Mouse (Mus musculus) liver, embryonic 13.5 days (tissue): ENCODE measurements at regions not wholly inside any gene's neighbourhood (a gene's known extent, or its start where the extent isn't known, plus 50 kb on each side); places are given as distances from the start of the nearest gene placed in this dataset.

Experiments
- ATAC-seq: fragments of 200-750 bp; cut with Nextera tagmentation; 2 replicates; pipeline ENCODE4 v1.8.0; 2017; ENCODE audit warnings: low read depth, mild to moderate bottlenecking, moderate number of reproducible peaks, moderate library complexity
- DNase-seq: peaks from one replicate; pipeline ENCODE4 v3.0.0; 2022
- H3K27ac ChIP-seq: fragments of 300-500 bp; sonication (generic); 2 replicates; pipeline ENCODE4 v1.5.1; 2015; ENCODE audit warnings: moderate library complexity, mild to moderate bottlenecking, inconsistent platforms
- H3K27me3 ChIP-seq: fragments of 300-500 bp; sonication (generic); 2 replicates; pipeline ENCODE4 v1.6.1; 2015; ENCODE audit warnings: mild to moderate bottlenecking, inconsistent platforms
- H3K36me3 ChIP-seq: fragments of 300-500 bp; sonication (generic); 2 replicates; pipeline ENCODE4 v1.6.1; 2015; ENCODE audit warnings: mild to moderate bottlenecking, inconsistent platforms
- H3K4me1 ChIP-seq: fragments of 300-500 bp; sonication (generic); replicated peaks from 2 replicates; pipeline ENCODE4 v1.6.1; 2015; ENCODE audit warnings: inconsistent platforms
- H3K4me2 ChIP-seq: fragments of 300-500 bp; sonication (generic); 2 replicates; pipeline ENCODE4 v1.6.1; 2015; ENCODE audit warnings: inconsistent platforms, mild to moderate bottlenecking, moderate library complexity
- H3K4me3 ChIP-seq: fragments of 300-500 bp; sonication (generic); replicated peaks from 2 replicates; pipeline ENCODE4 v1.5.1; 2015; ENCODE audit warnings: mild to moderate bottlenecking, inconsistent platforms
- H3K9ac ChIP-seq: fragments of 300-500 bp; sonication (generic); 2 replicates; pipeline ENCODE4 v1.6.1; 2015; ENCODE audit warnings: mild to moderate bottlenecking, inconsistent platforms
- H3K9me3 ChIP-seq: fragments of 300-500 bp; sonication (generic); replicated peaks from 2 replicates; pipeline ENCODE4 v1.6.1; 2016; ENCODE audit warnings: inconsistent platforms
- WGBS: fragments of 180-500 bp; shearing (Covaris S2); methylation state at CpG from one replicate; pipeline ENCODE4 v1.1.7; 2015; ENCODE audit not compliant: insufficient replicate concordance; 5-methylcytosine and 5-hydroxymethylcytosine counted together

DNA sequence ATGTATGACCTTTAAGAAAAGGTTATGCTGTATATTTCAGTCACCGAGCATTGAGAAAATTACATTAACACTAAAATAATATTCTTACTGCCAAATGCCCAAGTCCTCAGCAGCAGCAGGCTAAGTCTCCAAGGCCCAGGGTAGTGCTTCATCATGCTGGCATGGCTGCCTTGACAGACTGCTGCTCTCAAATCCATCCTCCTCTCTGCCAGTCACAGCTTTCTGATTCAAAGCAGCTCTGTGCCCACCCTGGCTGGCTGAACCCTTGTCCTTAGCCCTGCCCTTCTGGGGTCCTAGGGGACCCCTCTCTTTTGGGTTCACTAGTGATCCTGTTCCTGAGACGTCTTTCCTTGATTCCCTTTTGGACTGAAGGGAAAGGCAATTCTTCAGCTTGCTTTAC, 251.0 kb downstream of the Gm10295 start:
- Histone ChIP-seq H3K4me2 (no peak overlapping the region), H3K4me1 (no peaks in the 10 kb centered on the region), H3K9me3 (no peaks in the 10 kb centered on the region), H3K27me3 (no peaks in the 10 kb centered on the region), H3K4me3 (no peak overlapping the region), H3K36me3 (no peaks in the 10 kb centered on the region), H3K27ac (no peak overlapping the region), H3K9ac (no peak overlapping the region)
- 69% methylated on average over 2 of the region's 2 CpGs for WGBS
- no peak for DNase-seq
- no peak for ATAC-seq

- ATAC-seq (no peak), DNase-seq (no peak)
- WGBS, result 57% methylated on average over 4 of the region's 4 CpGs
- no peaks in the 10 kb centered on the region for H3K27me3 ChIP-seq
- H3K27ac ChIP-seq, result no peak overlapping the region
- no peak overlapping the region for H3K4me3 ChIP-seq
- no peaks in the 10 kb centered on the region for H3K36me3 ChIP-seq
- H3K9ac ChIP-seq, result no peak overlapping the region
- no peaks in the 10 kb centered on the region for H3K9me3 ChIP-seq
- H3K4me1 ChIP-seq, result peaks cover 19% of the 10 kb centered on the region
- H3K4me2 ChIP-seq, result no peak overlapping the region
These were observed 253.0 kb downstream of the Gm10295 start for GRCm38 (mm10) chr7:71098276-71098675.

GRCm38 (mm10) chr7:71093301-71093939, 257.9 kb downstream of the Gm10295 start:
- peak overlapping the region; percentile 43; the same call in 1 of the 2 replicates for H3K27ac ChIP-seq
- WGBS, result 24% methylated on average over 6 of the region's 6 CpGs
- no peak overlapping the region for H3K9ac ChIP-seq
- H3K4me2 ChIP-seq, result peak overlapping the region; percentile 30; the same call in 1 of the 2 replicates
- no peaks in the 10 kb centered on the region for H3K36me3 ChIP-seq
- no peak overlapping the region for H3K4me3 ChIP-seq
- H3K27me3 ChIP-seq, result no peaks in the 10 kb centered on the region
- ATAC-seq, result peak; percentile 92
- no peaks in the 10 kb centered on the region for H3K9me3 ChIP-seq
- peak; percentile 11 for DNase-seq
- peaks cover 34% of the 10 kb centered on the region for H3K4me1 ChIP-seq

GRCm38 (mm10) chr7:71092825-71093224, 258.5 kb downstream of the Gm10295 start:
- ATAC-seq (peak; percentile 72; the same call in 1 of the 2 replicates), DNase-seq (no peak)
- no peaks in the 10 kb centered on the region for H3K9me3 ChIP-seq
- no peaks in the 10 kb centered on the region for H3K36me3 ChIP-seq
- no peak overlapping the region for H3K27ac ChIP-seq
- H3K4me1 ChIP-seq, result peaks cover 34% of the 10 kb centered on the region
- H3K27me3 ChIP-seq, result no peaks in the 10 kb centered on the region
- no peak overlapping the region for H3K9ac ChIP-seq
- H3K4me2 ChIP-seq, result no peak overlapping the region
- H3K4me3 ChIP-seq, result no peak overlapping the region

DNA sequence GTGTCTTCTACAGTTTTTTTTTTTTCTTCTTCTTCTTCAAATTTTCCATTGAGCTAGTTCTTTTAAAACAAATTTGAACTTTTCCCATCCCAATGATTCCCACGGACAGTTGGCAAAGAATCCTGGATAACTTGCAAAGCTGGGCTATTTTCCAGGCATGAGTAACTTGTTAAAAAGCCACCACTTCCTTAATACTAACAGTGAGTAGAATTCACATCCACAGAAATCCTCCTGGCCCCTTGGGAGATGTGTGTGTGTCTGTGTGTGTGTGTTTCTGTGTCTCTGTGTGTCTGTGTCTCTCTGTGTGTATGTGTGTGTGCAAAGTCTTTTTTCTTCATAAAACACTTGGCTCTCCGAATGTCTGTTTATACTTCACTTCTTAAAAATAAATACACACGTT, 259.0 kb downstream of the Gm10295 start:
- ATAC-seq (no peak), DNase-seq (no peak)
- Histone ChIP-seq H3K4me3 (no peak overlapping the region), H3K27ac (0 out of 2 replicates have a peak overlapping the region, but pooled peaks have one; percentile 23), H3K4me2 (no peak overlapping the region), H3K9ac (no peak overlapping the region), H3K36me3 (no peaks in the 10 kb centered on the region), H3K27me3 (no peaks in the 10 kb centered on the region), H3K4me1 (peaks cover 34% of the 10 kb centered on the region), H3K9me3 (no peaks in the 10 kb centered on the region)
- WGBS, result 57% methylated on average over 3 of the region's 3 CpGs

- no peaks in the 10 kb centered on the region for H3K27me3 ChIP-seq
- DNase-seq (no peak), ATAC-seq (no peak)
- no peak overlapping the region for H3K9ac ChIP-seq
- no peaks in the 10 kb centered on the region for H3K4me1 ChIP-seq
- no peak overlapping the region for H3K27ac ChIP-seq
- 39% methylated on average over 14 of the region's 14 CpGs for WGBS
- no peaks in the 10 kb centered on the region for H3K9me3 ChIP-seq
- no peak overlapping the region for H3K4me2 ChIP-seq
- H3K4me3 ChIP-seq, result no peak overlapping the region
- H3K36me3 ChIP-seq, result no peaks in the 10 kb centered on the region
These were observed 286.6 kb downstream of the Gm10295 start for GRCm38 (mm10) chr7:71064446-71065391.

DNA sequence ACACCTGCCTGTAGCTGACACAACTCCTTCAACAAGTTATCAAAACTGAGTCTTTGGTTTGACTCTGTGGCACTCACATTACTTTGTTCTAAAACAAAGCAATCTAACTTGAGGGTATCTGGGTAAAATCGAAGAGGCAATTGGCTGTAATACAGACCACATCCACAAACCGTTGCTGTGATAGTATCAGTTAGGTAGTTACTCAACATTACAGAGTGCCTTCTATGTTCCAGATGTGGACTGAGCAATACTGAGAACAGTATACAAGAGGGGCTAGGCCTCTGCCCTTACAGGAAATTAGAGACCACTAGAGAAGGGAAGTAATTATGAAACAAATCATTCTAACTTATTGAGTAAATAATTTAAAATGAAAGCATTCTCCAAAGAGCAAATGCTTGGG, 300.5 kb downstream of the Gm10295 start:
- H3K4me1 ChIP-seq, result no peaks in the 10 kb centered on the region
- no peak overlapping the region for H3K4me3 ChIP-seq
- ATAC-seq, result no peak
- H3K36me3 ChIP-seq, result no peaks in the 10 kb centered on the region
- H3K27ac ChIP-seq, result no peak overlapping the region
- H3K4me2 ChIP-seq, result no peak overlapping the region
- H3K9me3 ChIP-seq, result no peaks in the 10 kb centered on the region
- 53% methylated on average over 2 of the region's 2 CpGs for whole genome bisulfite sequencing
- no peak for DNase-seq
- H3K27me3 ChIP-seq, result no peaks in the 10 kb centered on the region
- no peak overlapping the region for H3K9ac ChIP-seq

DNA sequence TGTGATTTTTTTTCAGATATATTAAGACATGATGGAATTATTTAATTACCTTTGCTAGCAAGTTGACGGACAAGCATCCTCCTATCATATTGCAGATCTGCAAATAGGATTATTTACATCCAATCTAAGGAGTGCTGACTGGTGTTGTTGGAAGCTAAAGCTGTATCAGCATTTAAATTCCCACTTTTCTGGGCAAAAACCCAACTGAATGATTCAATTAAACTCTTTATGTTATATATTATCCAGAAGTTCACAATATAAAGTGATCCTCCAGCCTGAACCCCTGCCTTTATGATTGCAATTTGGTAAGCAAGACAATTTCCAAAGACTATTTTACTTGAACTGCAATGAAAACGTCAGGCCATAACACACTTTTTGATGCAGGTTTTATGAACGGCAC, 304.1 kb downstream of the Gm10295 start:
- Histone ChIP-seq H3K9ac (no peak overlapping the region), H3K4me2 (no peak overlapping the region), H3K4me3 (no peak overlapping the region), H3K27me3 (no peaks in the 10 kb centered on the region), H3K4me1 (no peaks in the 10 kb centered on the region), H3K27ac (no peak overlapping the region), H3K36me3 (no peaks in the 10 kb centered on the region), H3K9me3 (no peaks in the 10 kb centered on the region)
- ATAC-seq, result no peak
- WGBS, result 63% methylated on average over 3 of the region's 3 CpGs
- no peak for DNase-seq

GRCm38 (mm10) chr7:71046596-71046995, 304.7 kb downstream of the Gm10295 start:
- H3K4me3 ChIP-seq, result no peak overlapping the region
- no peak for DNase-seq
- no peaks in the 10 kb centered on the region for H3K4me1 ChIP-seq
- 65% methylated on average over 1 of the region's 1 CpGs for WGBS
- H3K9ac ChIP-seq, result no peak overlapping the region
- H3K9me3 ChIP-seq, result no peaks in the 10 kb centered on the region
- ATAC-seq, result no peak
- H3K27ac ChIP-seq, result no peak overlapping the region
- H3K4me2 ChIP-seq, result no peak overlapping the region
- H3K36me3 ChIP-seq, result no peaks in the 10 kb centered on the region
- no peaks in the 10 kb centered on the region for H3K27me3 ChIP-seq

DNA sequence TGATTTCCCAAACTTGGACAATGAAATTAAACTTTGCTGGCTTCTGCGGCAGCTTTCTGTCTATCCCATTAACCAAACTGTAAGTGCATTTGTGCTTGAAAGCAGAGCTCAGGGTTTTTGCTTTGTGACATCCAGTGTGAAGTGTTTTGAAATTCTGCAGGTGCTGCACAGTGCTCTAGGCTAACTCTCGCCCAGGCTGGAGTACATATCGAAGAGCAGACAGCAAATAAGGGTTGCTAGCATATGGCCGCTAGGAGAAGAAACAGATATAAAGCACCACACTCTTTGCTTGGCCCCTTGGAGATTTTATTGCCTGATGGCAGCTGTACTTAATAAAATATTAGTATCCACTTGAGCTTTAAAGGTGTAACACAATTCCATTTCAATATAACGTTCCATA, 307.5 kb downstream of the Gm10295 start:
- no peaks in the 10 kb centered on the region for H3K4me1 ChIP-seq
- 72% methylated on average over 5 of the region's 5 CpGs for WGBS
- H3K9ac ChIP-seq, result no peak overlapping the region
- no peak overlapping the region for H3K4me2 ChIP-seq
- no peaks in the 10 kb centered on the region for H3K27me3 ChIP-seq
- H3K36me3 ChIP-seq, result no peaks in the 10 kb centered on the region
- H3K9me3 ChIP-seq, result no peaks in the 10 kb centered on the region
- no peak overlapping the region for H3K4me3 ChIP-seq
- DNase-seq (no peak), ATAC-seq (no peak)
- H3K27ac ChIP-seq, result no peak overlapping the region

- H3K9me3 ChIP-seq, result no peaks in the 10 kb centered on the region
- no peak for ATAC-seq
- 63% methylated on average over 8 of the region's 8 CpGs for WGBS
- no peak overlapping the region for H3K27ac ChIP-seq
- H3K27me3 ChIP-seq, result no peaks in the 10 kb centered on the region
- H3K36me3 ChIP-seq, result no peaks in the 10 kb centered on the region
- DNase-seq, result no peak
- H3K4me1 ChIP-seq, result no peaks in the 10 kb centered on the region
- no peak overlapping the region for H3K9ac ChIP-seq
- H3K4me2 ChIP-seq, result no peak overlapping the region
- H3K4me3 ChIP-seq, result no peak overlapping the region
These were observed 308.2 kb downstream of the Gm10295 start for GRCm38 (mm10) chr7:71043128-71043527.
